Mouse (Mus musculus): Measurements from ENCODE around the gene Efemp1.

Efemp1 gene

GRCm38 (mm10) chr11:28853102-28853800 lies at the start of gene Efemp1:
Gene Efemp1, plus strand, starts transcription at chr11:28853204.
- DNase-seq (ENCODE audit: low read depth), result peak; percentile 85

- DNase-seq (ENCODE audit: low read depth), result peak; percentile 89
These were observed 44.3 kb upstream of the Efemp1 start for GRCm38 (mm10) chr11:28808685-28809084.

- DNase-seq (ENCODE audit: low read depth), result peak; percentile 48
These were observed 41.1 kb upstream of the Efemp1 start for GRCm38 (mm10) chr11:28811874-28812273.

- peak; percentile 84 for DNase-seq (ENCODE audit: low read depth)
These were observed 40.4 kb upstream of the Efemp1 start for GRCm38 (mm10) chr11:28812564-28812963.

GRCm38 (mm10) chr11:28817405-28817804 lies 35.6 kb upstream of the Efemp1 start:
- no peak for DNase-seq (ENCODE audit: low read depth)

- peak; percentile 46 for DNase-seq (ENCODE audit: low read depth)
These were observed 26.1 kb upstream of the Efemp1 start for GRCm38 (mm10) chr11:28826950-28827349.

- peak; percentile 93 for DNase-seq (ENCODE audit: low read depth)
These were observed 19.2 kb upstream of the Efemp1 start for GRCm38 (mm10) chr11:28833809-28834208.

GRCm38 (mm10) chr11:28835141-28835540 lies 17.9 kb upstream of the Efemp1 start:
- DNase-seq (ENCODE audit: low read depth), result no peak

GRCm38 (mm10) chr11:28849841-28850240 lies 3.2 kb upstream of the Efemp1 start:
- DNase-seq (ENCODE audit: low read depth), result peak; percentile 73

- DNase-seq (ENCODE audit: low read depth), result peak; percentile 57
These were observed 1.4 kb upstream of the Efemp1 start for GRCm38 (mm10) chr11:28851645-28852044.

GRCm38 (mm10) chr11:28852361-28852919 lies 564 bp upstream of the Efemp1 start:
- peak; percentile 35 for DNase-seq (ENCODE audit: low read depth)

GRCm38 (mm10) chr11:28859125-28859524 lies 6.1 kb downstream of the Efemp1 start:
- no peak for DNase-seq (ENCODE audit: low read depth)

- peak; percentile 85 for DNase-seq (ENCODE audit: low read depth)
These were observed 16.1 kb downstream of the Efemp1 start for GRCm38 (mm10) chr11:28869129-28869528.

- DNase-seq (ENCODE audit: low read depth), result peak; percentile 41
These were observed 28.5 kb downstream of the Efemp1 start for GRCm38 (mm10) chr11:28881381-28881976.

- no peak for DNase-seq (ENCODE audit: low read depth)
These were observed 30.1 kb downstream of the Efemp1 start for GRCm38 (mm10) chr11:28883106-28883505.

GRCm38 (mm10) chr11:28889538-28889937 lies 36.5 kb downstream of the Efemp1 start:
- no peak for DNase-seq (ENCODE audit: low read depth)

GRCm38 (mm10) chr11:28891515-28891914 lies 38.5 kb downstream of the Efemp1 start:
- no peak for DNase-seq (ENCODE audit: low read depth)

GRCm38 (mm10) chr11:28899420-28899819 lies 46.4 kb downstream of the Efemp1 start:
- peak; percentile 58 for DNase-seq (ENCODE audit: low read depth)

- DNase-seq (ENCODE audit: low read depth), result peak; percentile 81
These were observed 51.6 kb downstream of the Efemp1 start for GRCm38 (mm10) chr11:28904596-28904995.

GRCm38 (mm10) chr11:28906288-28906687 lies 53.3 kb downstream of the Efemp1 start:
- peak; percentile 89 for DNase-seq (ENCODE audit: low read depth)

- DNase-seq (ENCODE audit: low read depth), result peak; percentile 82
These were observed 56.0 kb downstream of the Efemp1 start for GRCm38 (mm10) chr11:28908908-28909545.

- no peak for DNase-seq (ENCODE audit: low read depth)
These were observed 59.6 kb downstream of the Efemp1 start for GRCm38 (mm10) chr11:28912469-28913138.
